Mouse (Mus musculus) ES-Bruce4 (cell line): ENCODE measurements at regions not wholly inside any gene's neighbourhood (a gene's known extent, or its start where the extent isn't known, plus 50 kb on each side); places are given as distances from the start of the nearest gene placed in this dataset.

Experiments
- CTCF ChIP-seq: IDR thresholded peaks from one replicate; pipeline ENCODE4 v1.8.1; 2011; ENCODE audit warnings: low read depth, low read length
- EP300 ChIP-seq: IDR thresholded peaks from 2 replicates; pipeline ENCODE4 v1.6.1; 2011; ENCODE audit warnings: low read depth, low read length; ENCODE audit not compliant: insufficient read depth
- POLR2A ChIP-seq: IDR thresholded peaks from one replicate; pipeline ENCODE4 v1.8.1; 2011; ENCODE audit warnings: low read length; ENCODE audit not compliant: insufficient read depth

DNA sequence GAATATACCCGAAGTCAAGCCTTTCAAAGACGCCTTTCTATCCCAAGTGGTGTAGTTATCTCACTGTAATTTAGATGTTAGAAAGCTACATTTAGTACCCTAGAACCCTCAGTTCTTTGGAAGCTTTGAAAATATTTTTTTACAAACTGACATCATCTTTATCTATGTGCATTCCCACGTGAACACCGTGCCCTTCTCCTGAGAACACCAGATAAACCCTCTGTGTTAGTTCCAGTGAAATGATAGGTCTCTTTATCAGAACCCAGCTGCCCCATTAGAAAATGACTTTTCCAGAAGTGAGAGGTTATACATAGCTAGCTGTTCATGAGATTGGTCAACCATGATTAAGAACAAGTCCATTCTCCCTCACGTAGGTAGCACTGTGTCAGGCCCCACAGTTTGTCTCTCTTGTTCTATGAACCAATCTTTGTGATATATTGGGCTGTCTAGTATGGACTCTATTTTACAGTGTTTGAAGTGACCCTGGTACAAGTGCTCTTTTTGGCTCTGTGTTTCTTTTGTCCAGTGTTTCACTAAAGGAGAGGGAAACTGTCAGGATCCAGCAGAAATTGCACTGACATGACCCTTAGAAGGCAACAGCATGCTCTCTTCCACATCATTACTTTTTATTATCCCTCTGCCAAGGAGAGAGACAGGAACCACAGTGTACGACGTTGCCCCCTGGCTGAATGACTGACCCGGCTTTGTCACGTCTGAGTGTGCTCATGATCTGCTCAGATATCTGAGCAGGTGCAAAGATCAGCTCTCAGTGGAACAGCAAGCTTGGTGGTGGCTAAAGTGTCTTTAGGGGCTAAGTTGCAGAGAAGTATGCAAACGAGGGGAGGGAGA lies 1717.9 kb upstream of the Gm7489 start:
- TF ChIP-seq POLR2A (no peak), CTCF (no peak), EP300 (no peak)
